Mouse (Mus musculus): ENCODE results near the gene Cbfa2t3. TPM values are rescaled to one million over a fixed set of nuclear protein-coding genes. Genes with fewer than 3 reads are reported as not detected.

The Cbfa2t3 gene
- polyA plus RNA-seq, 1 experiment from 2014 or later: 4.8 TPM

DNA sequence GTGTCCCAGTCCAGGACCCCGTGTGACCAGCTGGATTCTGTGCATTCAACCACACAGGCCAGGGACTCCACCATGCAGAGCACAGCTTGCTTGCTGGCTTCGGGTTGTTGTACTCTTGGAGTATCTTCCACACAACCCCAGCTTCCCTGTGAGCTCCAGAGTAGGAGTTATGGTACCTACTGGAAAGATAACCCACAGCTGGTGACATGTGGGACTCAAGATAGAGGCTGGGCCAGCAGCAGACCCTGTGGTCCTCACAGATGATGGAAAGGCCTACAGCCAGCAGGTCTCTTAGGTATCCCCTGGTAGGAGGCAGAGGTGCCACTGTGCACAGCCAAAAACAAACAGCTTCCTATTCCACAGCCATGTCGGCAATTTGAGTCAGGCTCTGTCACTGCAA is 12.6 kb upstream of the Cbfa2t3 start:
- Histone ChIP-seq H3K9ac (ENCODE audit: low read length) (no peak overlapping the region), H3K4me1 (ENCODE audit: control insufficient read depth, insufficient read depth, low read length) (peaks cover 2% of the 10 kb centered on the region; the same call in 1 of the 2 replicates), H3K36me3 (ENCODE audit: control insufficient read depth, insufficient read depth) (no peaks in the 10 kb centered on the region), H3K9me3 (replicated peaks; ENCODE audit: control insufficient read depth, low read length) (no peaks in the 10 kb centered on the region), H3K27ac (ENCODE audit: low read length) (peak overlapping the region; percentile 49; the same call in 1 of the 2 replicates), H3K27me3 (ENCODE audit: control insufficient read depth, insufficient read depth, low read length) (no peaks in the 10 kb centered on the region), H3K4me3 (ENCODE audit: low read length) (no peak overlapping the region), H3K4me2 (ENCODE audit: low read depth, low read length) (no peak overlapping the region)
- WGBS: 74% methylated on average over 3 of the region's 3 CpGs
- no peak for ATAC-seq (replicated peaks; ENCODE audit: extremely low read depth, insufficient read depth, low FRiP score)

DNA sequence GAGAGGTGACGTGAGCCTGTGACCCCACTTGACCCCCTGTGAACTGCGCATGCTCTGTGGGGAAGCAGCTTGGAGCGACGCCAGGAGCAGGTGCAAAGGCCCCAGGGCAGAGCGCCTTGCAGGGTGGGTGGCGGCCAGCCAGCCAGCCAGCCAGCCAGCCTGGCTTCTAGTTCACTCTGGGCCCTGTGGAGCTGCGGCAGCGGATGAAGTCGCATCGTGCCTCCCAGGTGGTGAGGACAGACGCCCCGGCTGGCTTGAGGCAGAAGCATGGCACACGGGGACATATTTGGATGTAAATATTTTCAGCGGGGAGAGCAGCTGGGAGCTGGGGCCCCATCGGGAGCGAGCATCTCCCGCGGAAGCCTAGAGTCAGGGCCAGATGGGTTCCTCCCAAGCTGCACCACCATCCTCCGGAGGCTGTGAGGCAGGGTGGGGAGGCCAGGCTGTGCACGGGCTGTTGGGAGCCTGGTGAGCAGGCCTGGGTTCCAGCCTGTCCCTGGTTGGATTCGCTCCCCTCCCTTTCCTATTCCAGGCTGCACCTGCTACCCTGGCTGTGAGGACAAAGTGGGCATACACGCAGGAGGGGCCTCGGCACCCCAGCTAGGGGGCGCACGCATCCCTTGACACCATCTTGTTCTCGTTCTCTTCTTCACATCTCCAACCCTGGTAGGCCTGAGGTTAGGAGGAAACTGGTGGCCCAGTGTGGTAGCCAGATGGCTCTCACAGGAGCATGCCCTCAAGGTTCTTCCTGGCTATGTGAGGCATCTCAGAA is 10.6 kb upstream of the Cbfa2t3 start:
- no peak overlapping the region for H3K4me2 ChIP-seq (ENCODE audit: low read depth, low read length)
- H3K27me3 ChIP-seq (ENCODE audit: control insufficient read depth, insufficient read depth, low read length): no peaks in the 10 kb centered on the region
- H3K9me3 ChIP-seq (replicated peaks; ENCODE audit: control insufficient read depth, low read length): no peaks in the 10 kb centered on the region
- H3K36me3 ChIP-seq (ENCODE audit: control insufficient read depth, insufficient read depth): no peaks in the 10 kb centered on the region
- no peak overlapping the region for H3K27ac ChIP-seq (ENCODE audit: low read length)
- WGBS: 52% methylated on average over 26 of the region's 26 CpGs
- H3K4me3 ChIP-seq (ENCODE audit: low read length): no peak overlapping the region
- H3K9ac ChIP-seq (ENCODE audit: low read length): no peak overlapping the region
- peaks cover 5% of the 10 kb centered on the region; the same call in 1 of the 2 replicates for H3K4me1 ChIP-seq (ENCODE audit: control insufficient read depth, insufficient read depth, low read length)
- ATAC-seq (replicated peaks; ENCODE audit: extremely low read depth, insufficient read depth, low FRiP score): no peak

DNA sequence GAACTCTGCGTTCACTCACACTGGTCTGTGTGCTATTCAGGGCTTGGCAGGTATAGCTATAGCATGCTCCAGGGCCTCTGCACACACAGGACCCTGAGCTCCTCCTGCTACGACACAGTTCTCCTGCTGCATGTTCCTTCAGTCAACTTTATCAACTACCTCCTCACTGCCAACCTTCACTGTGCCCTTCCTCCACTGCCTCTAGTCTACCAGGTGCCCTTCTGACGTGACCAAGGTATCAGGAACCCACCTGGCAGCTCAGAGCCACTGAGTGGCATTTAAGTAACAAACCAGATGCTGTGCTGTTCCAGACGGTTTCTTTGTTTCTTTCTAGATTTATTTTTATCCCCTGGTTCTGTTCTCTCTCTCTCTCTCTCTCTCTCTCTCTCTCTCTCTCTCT is 8.3 kb upstream of the Cbfa2t3 start:
- H3K27me3 ChIP-seq (ENCODE audit: control insufficient read depth, insufficient read depth, low read length): no peaks in the 10 kb centered on the region
- WGBS: 44% methylated on average over 4 of the region's 4 CpGs

DNA sequence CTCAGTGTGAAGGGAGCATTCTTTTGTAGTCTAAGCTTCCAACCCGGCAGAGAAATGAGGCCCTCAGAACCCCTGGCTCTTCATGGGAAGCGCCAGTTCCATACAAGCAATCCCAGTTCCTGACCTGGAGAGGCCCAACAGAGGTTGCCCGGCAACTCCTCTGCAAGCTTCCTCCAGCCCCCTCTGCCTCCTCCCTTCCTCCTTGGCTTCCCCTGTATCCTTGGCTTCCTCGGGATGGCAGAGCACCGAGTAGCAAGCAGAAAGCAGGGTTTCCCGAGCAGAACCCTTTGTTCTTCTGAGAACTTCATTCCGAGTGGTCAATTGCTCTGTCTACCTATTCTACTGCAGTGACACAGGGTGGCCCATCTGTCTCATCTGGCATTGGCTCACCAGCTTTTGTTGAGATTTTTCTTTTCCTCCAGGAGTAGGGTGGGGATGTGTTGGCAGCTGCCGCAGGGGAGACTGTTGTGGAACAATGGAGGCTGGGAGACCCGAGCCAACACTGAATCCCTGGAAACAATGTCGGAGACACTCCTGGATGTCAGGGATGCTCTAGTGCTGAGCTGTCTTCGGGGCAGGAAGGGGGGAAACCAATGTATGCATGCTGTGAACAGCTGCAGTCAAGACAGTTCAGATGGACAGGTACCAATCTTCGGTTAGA is 7.1 kb upstream of the Cbfa2t3 start:
- Histone ChIP-seq H3K4me3 (ENCODE audit: low read length) (no peak overlapping the region), H3K36me3 (ENCODE audit: control insufficient read depth, insufficient read depth) (no peaks in the 10 kb centered on the region), H3K27me3 (ENCODE audit: control insufficient read depth, insufficient read depth, low read length) (no peaks in the 10 kb centered on the region; the same call in 1 of the 2 replicates), H3K27ac (ENCODE audit: low read length) (peak overlapping the region; percentile 30; the same call in 1 of the 2 replicates), H3K4me2 (ENCODE audit: low read depth, low read length) (no peak overlapping the region), H3K9me3 (replicated peaks; ENCODE audit: control insufficient read depth, low read length) (no peaks in the 10 kb centered on the region), H3K9ac (ENCODE audit: low read length) (no peak overlapping the region), H3K4me1 (ENCODE audit: control insufficient read depth, insufficient read depth, low read length) (0 out of 2 replicates have a peak, but pooled peaks cover 3% of the 10 kb centered on the region)
- 48% methylated on average over 12 of the region's 12 CpGs for WGBS
- no peak for ATAC-seq (replicated peaks; ENCODE audit: extremely low read depth, insufficient read depth, low FRiP score)

More for the DNA sequence above, 8.3 kb upstream of the Cbfa2t3 start:
- Histone ChIP-seq H3K4me1 (ENCODE audit: control insufficient read depth, insufficient read depth, low read length) (peaks cover 5% of the 10 kb centered on the region; the same call in 1 of the 2 replicates), H3K36me3 (ENCODE audit: control insufficient read depth, insufficient read depth) (no peaks in the 10 kb centered on the region), H3K9me3 (replicated peaks; ENCODE audit: control insufficient read depth, low read length) (no peaks in the 10 kb centered on the region), H3K27ac (ENCODE audit: low read length) (no peak overlapping the region), H3K9ac (ENCODE audit: low read length) (no peak overlapping the region), H3K4me3 (ENCODE audit: low read length) (no peak overlapping the region), H3K4me2 (ENCODE audit: low read depth, low read length) (no peak overlapping the region)
- ATAC-seq (replicated peaks; ENCODE audit: extremely low read depth, insufficient read depth, low FRiP score): no peak

DNA sequence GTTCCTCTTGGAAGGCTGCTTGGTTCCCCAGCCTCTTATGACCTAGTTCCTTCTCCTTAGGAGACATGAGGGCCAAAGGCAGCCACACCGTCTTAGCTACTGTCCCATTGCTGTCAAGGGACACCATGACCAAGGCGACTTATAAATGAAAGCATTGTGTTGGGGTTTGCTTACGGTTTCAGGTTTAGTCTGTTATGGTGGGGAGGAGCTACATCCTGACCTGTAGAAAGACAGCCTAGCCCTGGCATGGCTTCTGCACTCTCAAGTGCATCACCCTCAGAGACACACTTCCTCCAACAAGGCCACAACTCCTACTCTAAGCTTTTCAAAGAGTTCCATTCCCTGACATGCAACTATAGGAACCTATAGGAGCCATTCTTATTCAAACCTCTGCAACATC is 5.7 kb upstream of the Cbfa2t3 start:
- WGBS: 84% methylated on average over 3 of the region's 3 CpGs
- H3K4me3 ChIP-seq (ENCODE audit: low read length): no peak overlapping the region
- no peak overlapping the region for H3K9ac ChIP-seq (ENCODE audit: low read length)
- no peaks in the 10 kb centered on the region; the same call in 1 of the 2 replicates for H3K27me3 ChIP-seq (ENCODE audit: control insufficient read depth, insufficient read depth, low read length)
- no peak overlapping the region for H3K4me2 ChIP-seq (ENCODE audit: low read depth, low read length)
- no peak overlapping the region for H3K27ac ChIP-seq (ENCODE audit: low read length)
- no peaks in the 10 kb centered on the region for H3K9me3 ChIP-seq (replicated peaks; ENCODE audit: control insufficient read depth, low read length)
- no peaks in the 10 kb centered on the region for H3K36me3 ChIP-seq (ENCODE audit: control insufficient read depth, insufficient read depth)
- no peak for ATAC-seq (replicated peaks; ENCODE audit: extremely low read depth, insufficient read depth, low FRiP score)
- 0 out of 2 replicates have a peak, but pooled peaks cover 3% of the 10 kb centered on the region for H3K4me1 ChIP-seq (ENCODE audit: control insufficient read depth, insufficient read depth, low read length)

DNA sequence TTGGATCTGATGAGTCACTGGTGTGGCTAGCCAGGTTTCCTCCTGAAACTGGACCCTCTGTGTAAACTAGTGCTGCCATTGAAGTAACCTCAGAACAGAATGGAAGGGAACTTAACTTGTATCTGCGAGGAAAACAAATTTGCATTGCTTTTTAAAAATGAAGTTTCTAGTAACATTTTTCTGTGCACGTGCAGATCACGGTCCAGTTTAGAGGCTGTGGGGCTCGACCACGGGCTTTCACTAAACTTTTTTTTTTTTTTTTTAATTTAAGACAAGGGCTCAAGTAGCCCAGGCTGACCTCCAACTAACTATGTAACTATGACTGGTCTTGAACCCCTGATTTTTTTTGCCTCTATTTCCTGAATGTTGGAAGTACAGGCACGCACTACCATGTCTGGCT is 4.0 kb upstream of the Cbfa2t3 start:
- H3K27ac ChIP-seq (ENCODE audit: low read length): no peak overlapping the region
- no peak overlapping the region for H3K9ac ChIP-seq (ENCODE audit: low read length)
- H3K9me3 ChIP-seq (replicated peaks; ENCODE audit: control insufficient read depth, low read length): no peaks in the 10 kb centered on the region
- 0 out of 2 replicates have a peak, but pooled peaks cover 3% of the 10 kb centered on the region for H3K4me1 ChIP-seq (ENCODE audit: control insufficient read depth, insufficient read depth, low read length)
- no peak overlapping the region for H3K4me2 ChIP-seq (ENCODE audit: low read depth, low read length)
- no peak overlapping the region for H3K4me3 ChIP-seq (ENCODE audit: low read length)
- H3K27me3 ChIP-seq (ENCODE audit: control insufficient read depth, insufficient read depth, low read length): no peaks in the 10 kb centered on the region; the same call in 1 of the 2 replicates
- ATAC-seq (replicated peaks; ENCODE audit: extremely low read depth, insufficient read depth, low FRiP score): no peak
- H3K36me3 ChIP-seq (ENCODE audit: control insufficient read depth, insufficient read depth): no peaks in the 10 kb centered on the region
- 79% methylated on average over 6 of the region's 6 CpGs for WGBS

DNA sequence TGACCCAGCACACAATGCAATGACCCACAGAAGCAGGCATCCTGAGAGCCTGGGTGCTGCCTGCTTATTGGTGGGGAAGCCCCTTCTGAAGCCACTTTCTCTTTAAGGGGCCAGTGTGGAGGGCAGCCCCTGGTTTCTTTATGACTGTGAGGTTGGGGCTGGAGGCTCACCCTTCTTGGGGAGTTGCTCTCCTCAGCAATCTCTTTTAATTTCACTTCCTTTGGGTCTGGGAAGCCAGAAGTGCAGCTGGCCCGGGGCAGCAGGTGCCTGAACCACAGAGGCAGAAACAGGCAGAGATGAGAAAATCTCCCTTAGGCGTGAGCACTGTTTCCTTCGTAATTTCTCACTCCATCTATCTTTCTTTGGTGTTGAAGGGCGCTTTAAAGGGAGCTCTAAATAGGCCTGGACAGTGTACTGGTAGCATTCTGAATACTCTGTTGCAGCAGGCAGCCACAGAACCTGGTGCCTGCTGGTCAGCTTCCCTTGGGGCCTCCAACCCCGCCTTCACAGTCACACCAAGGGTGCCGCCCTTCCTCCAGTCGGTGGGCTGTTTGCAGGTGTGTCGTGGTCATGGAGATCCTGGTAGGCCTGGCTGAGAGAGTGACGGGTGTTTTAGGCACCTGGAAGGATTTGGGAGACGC is 3.5 kb upstream of the Cbfa2t3 start:
- Histone ChIP-seq H3K4me1 (ENCODE audit: control insufficient read depth, insufficient read depth, low read length) (0 out of 2 replicates have a peak, but pooled peaks cover 3% of the 10 kb centered on the region), H3K4me3 (ENCODE audit: low read length) (no peak overlapping the region), H3K27me3 (ENCODE audit: control insufficient read depth, insufficient read depth, low read length) (no peaks in the 10 kb centered on the region; the same call in 1 of the 2 replicates), H3K27ac (ENCODE audit: low read length) (no peak overlapping the region), H3K9me3 (replicated peaks; ENCODE audit: control insufficient read depth, low read length) (no peaks in the 10 kb centered on the region), H3K4me2 (ENCODE audit: low read depth, low read length) (peak overlapping the region; percentile 12; the same call in 1 of the 2 replicates), H3K36me3 (ENCODE audit: control insufficient read depth, insufficient read depth) (no peaks in the 10 kb centered on the region), H3K9ac (ENCODE audit: low read length) (no peak overlapping the region)
- WGBS: 45% methylated on average over 10 of the region's 10 CpGs
- ATAC-seq (replicated peaks; ENCODE audit: extremely low read depth, insufficient read depth, low FRiP score): no peak

DNA sequence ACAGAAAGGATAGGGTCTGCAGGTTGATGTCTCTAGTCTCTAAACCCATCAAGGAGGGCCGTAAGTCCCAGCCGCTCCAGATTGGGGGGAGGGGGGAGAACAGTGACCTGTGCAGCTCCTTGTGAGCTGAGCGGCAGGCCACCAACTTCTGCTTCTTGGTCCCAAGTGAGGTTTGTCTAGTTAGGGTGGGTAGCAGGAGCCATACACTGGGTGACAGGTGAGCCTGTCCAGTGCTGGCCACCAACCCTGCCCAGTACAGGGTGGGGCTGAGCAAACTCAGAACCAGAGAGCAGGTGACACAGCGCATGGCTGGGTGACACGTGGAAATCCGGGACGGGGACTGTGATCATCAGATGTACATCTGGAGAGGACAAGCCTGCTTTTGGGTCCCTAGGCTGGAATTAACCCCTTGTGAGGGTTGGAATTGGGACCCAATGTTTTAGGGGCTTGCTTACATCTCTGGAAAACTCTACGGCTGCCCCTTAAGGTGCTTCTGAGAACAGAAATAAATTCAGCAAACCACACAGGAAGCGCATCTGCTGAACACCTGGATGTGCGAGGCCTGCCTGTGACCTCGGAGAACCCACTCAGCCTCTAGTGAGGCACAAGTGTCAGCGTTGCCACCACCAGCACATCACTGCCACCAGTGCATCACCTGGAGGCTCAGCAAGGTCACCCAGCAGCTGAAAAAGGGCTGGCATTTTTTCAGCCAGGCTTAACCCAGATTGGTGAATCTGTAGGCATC is 2.7 kb upstream of the Cbfa2t3 start:
- no peak overlapping the region for H3K9ac ChIP-seq (ENCODE audit: low read length)
- H3K27me3 ChIP-seq (ENCODE audit: control insufficient read depth, insufficient read depth, low read length): no peaks in the 10 kb centered on the region; the same call in 1 of the 2 replicates
- peak overlapping the region; percentile 12; the same call in 1 of the 2 replicates for H3K4me2 ChIP-seq (ENCODE audit: low read depth, low read length)
- no peaks in the 10 kb centered on the region for H3K36me3 ChIP-seq (ENCODE audit: control insufficient read depth, insufficient read depth)
- 0 out of 2 replicates have a peak, but pooled peaks cover 3% of the 10 kb centered on the region for H3K4me1 ChIP-seq (ENCODE audit: control insufficient read depth, insufficient read depth, low read length)
- ATAC-seq (replicated peaks; ENCODE audit: extremely low read depth, insufficient read depth, low FRiP score): no peak
- WGBS: 78% methylated on average over 12 of the region's 12 CpGs
- no peaks in the 10 kb centered on the region for H3K9me3 ChIP-seq (replicated peaks; ENCODE audit: control insufficient read depth, low read length)
- 0 out of 2 replicates have a peak overlapping the region, but pooled peaks have one; percentile 19 for H3K27ac ChIP-seq (ENCODE audit: low read length)
- no peak overlapping the region for H3K4me3 ChIP-seq (ENCODE audit: low read length)
